ENCODE assay signal across 8 mouse cellular contexts in the genomic region with DNA sequence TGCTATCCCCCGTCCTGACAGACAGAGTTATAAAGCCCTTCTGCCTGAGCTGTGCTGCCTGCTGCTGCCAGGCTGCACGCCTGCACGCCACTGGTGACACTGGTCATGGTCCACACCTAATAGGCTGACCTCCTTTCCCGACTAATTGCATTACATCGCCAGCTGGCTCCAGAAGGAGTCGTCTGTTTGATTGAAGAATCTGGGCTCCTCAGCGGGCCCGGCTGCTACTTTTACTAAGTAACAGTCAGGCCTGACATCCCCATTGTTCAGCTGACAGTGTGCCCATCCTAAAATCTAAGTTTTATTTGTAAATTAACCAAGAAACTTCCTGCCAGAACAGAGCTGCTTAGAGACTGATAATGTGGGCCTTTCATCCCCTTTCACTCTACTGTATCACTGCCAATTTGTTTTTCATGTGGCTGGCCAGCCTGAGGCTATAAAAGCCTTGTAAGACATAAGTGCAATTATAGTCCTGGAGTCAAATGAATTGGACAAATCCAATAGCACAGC.
DNase-seq lines count a peak whose midpoint lies in the region; ATAC-seq lines count a peak whose summit lies in the region.
"Had no signal": no experiment of that assay in that cellular context is flagged by ENCODE, and none has a peak within 500 bp of the region (broad histone marks: within the 10 kb centered on the region; RNA-seq: fewer than 3 reads in every experiment).

No protein-coding gene starts in this region.

- no peak overlapping the region for H3K9ac ChIP-seq in forebrain, embryonic 15.5 days (replicated peaks)
- no peak overlapping the region for H3K9ac ChIP-seq in midbrain, embryonic 11.5 days (ENCODE audit: low read length)
- H3K9ac ChIP-seq: liver, embryonic 15.5 days had no signal

- no peaks in the 10 kb centered on the region for H3K27me3 ChIP-seq in forebrain, embryonic 15.5 days
- no peaks in the 10 kb centered on the region for H3K27me3 ChIP-seq in midbrain, embryonic 11.5 days (ENCODE audit: control insufficient read depth, insufficient read depth, low read length)
- H3K27me3 ChIP-seq: liver, embryonic 15.5 days had no signal

- peak; percentile 94 for ATAC-seq in forebrain, embryonic 15.5 days (replicated peaks)
- peak; percentile 89 for ATAC-seq in midbrain, embryonic 11.5 days (ENCODE audit: low FRiP score)

- peak overlapping the region; percentile 82 for H3K27ac ChIP-seq in forebrain, embryonic 15.5 days (replicated peaks)
- H3K27ac ChIP-seq in midbrain, embryonic 11.5 days (ENCODE audit: low read depth, low read length) = peak overlapping the region; percentile 37; the same call in 1 of the 2 replicates
- H3K27ac ChIP-seq: liver, embryonic 15.5 days had no signal

- no peaks in the 10 kb centered on the region for H3K9me3 ChIP-seq in forebrain, embryonic 15.5 days
- H3K9me3 ChIP-seq in midbrain, embryonic 11.5 days (ENCODE audit: control insufficient read depth, low read length) = no peaks in the 10 kb centered on the region
- H3K9me3 ChIP-seq: liver, embryonic 15.5 days had no signal

- no peak overlapping the region for H3K4me3 ChIP-seq in forebrain, embryonic 15.5 days
- no peak overlapping the region for H3K4me3 ChIP-seq in midbrain, embryonic 11.5 days (ENCODE audit: low read depth, low read length)
- H3K4me3 ChIP-seq: liver, embryonic 15.5 days had no signal

- H3K4me1 ChIP-seq in forebrain, embryonic 15.5 days = peaks cover 43% of the 10 kb centered on the region
- peaks cover 16% of the 10 kb centered on the region; the same call in 1 of the 2 replicates for H3K4me1 ChIP-seq in midbrain, embryonic 11.5 days (ENCODE audit: control insufficient read depth, insufficient read depth, low read length)
- H3K4me1 ChIP-seq: liver, embryonic 15.5 days had no signal

- no peaks in the 10 kb centered on the region for H3K36me3 ChIP-seq in forebrain, embryonic 15.5 days
- H3K36me3 ChIP-seq in midbrain, embryonic 11.5 days (ENCODE audit: control insufficient read depth, insufficient read depth, low read length) = no peaks in the 10 kb centered on the region; the same call in 1 of the 2 replicates

- no peak overlapping the region for H3K4me2 ChIP-seq in forebrain, embryonic 15.5 days (replicated peaks)
- H3K4me2 ChIP-seq in midbrain, embryonic 11.5 days = no peak overlapping the region
- H3K4me2 ChIP-seq: liver, embryonic 15.5 days had no signal

- peak; percentile 4 to 16 for DNase-seq in adrenal gland, postnatal 36 days
- peak; percentile 48 for DNase-seq in cerebellum, adult 11 months
- DNase-seq in kidney, postnatal 10 days = peak; percentile 16
- peak; percentile 93 for DNase-seq in midbrain, embryonic 11.5 days (ENCODE audit: low spot score, missing footprints)
- no peak for DNase-seq in urinary bladder, adult 2 months (ENCODE audit: low spot score)
- DNase-seq in testis, postnatal 10 days (ENCODE audit: low spot score) = no peak

- 1% methylated on average over 8 of the region's 8 CpGs for WGBS in forebrain, embryonic 15.5 days
- WGBS in midbrain, embryonic 11.5 days = 36% methylated on average over 8 of the region's 8 CpGs

Comparison
In these comparisons a context has a peak if more than half of its experiments do, and no peak if none do; other contexts are left out.
1. DNase-seq: peak in adrenal gland, postnatal 36 days (2 of 2), cerebellum, adult 11 months (single experiment), kidney, postnatal 10 days (single experiment) and midbrain, embryonic 11.5 days (single experiment); none in urinary bladder, adult 2 months (single experiment) and testis, postnatal 10 days (single experiment).